Mouse (Mus musculus) megakaryocyte-erythroid progenitor cell, adult 5-6 weeks (primary cell): ENCODE results near the gene Mt3. TPM values are rescaled to one million over a fixed set of nuclear protein-coding genes. Genes with fewer than 3 reads are reported as not detected.

ENCODE experiments used
- ATAC-seq: replicated peaks from 2 replicates; pipeline ENCODE4 v1.8.0; 2016; ENCODE audit warnings: mild to moderate bottlenecking, inconsistent platforms; ENCODE audit not compliant: severe bottlenecking, poor library complexity, low FRiP score, low TSS enrichment
- total RNA-seq, 2 experiments: library from RNA; stranded (forward) in 1 of 2; stranded (reverse) in 1 of 2; fragments of 200-1000, 215-1000 nt in 1 of 2; fragments of >200 nt in 1 of 2; fragmentation: Nextera tagmentation in 1 of 2; gene quantifications; 2 replicates each; pipeline ENCODE4 v1.2.3; 2014 to 2017

Mt3 gene
- total RNA-seq, 2 experiments from 2014 or later: not detected

- no peak for ATAC-seq
These were observed 28.1 kb downstream of the Mt3 start for GRCm38 (mm10) chr8:94180561-94180908.

- no peak for ATAC-seq
These were observed 29.9 kb downstream of the Mt3 start for GRCm38 (mm10) chr8:94182055-94182929.

GRCm38 (mm10) chr8:94183117-94183516 is 30.7 kb downstream of the Mt3 start:
- peak; percentile 66 for ATAC-seq

- ATAC-seq: no peak
These were observed 32.0 kb downstream of the Mt3 start for GRCm38 (mm10) chr8:94184357-94184843.

- no peak for ATAC-seq
These were observed 33.4 kb downstream of the Mt3 start for GRCm38 (mm10) chr8:94185791-94186190.

- ATAC-seq: peak; percentile 51
These were observed 34.1 kb downstream of the Mt3 start for GRCm38 (mm10) chr8:94186542-94186941.

- no peak for ATAC-seq
These were observed 35.0 kb downstream of the Mt3 start for GRCm38 (mm10) chr8:94187290-94188002.

- no peak for ATAC-seq
These were observed 37.0 kb downstream of the Mt3 start for GRCm38 (mm10) chr8:94189275-94190031.

- peak; percentile 73 for ATAC-seq
These were observed 38.8 kb downstream of the Mt3 start for GRCm38 (mm10) chr8:94191101-94191691.

GRCm38 (mm10) chr8:94192926-94193325 is 40.5 kb downstream of the Mt3 start:
- no peak for ATAC-seq

GRCm38 (mm10) chr8:94194591-94195223 is 42.3 kb downstream of the Mt3 start:
- ATAC-seq: no peak

- ATAC-seq: peak; percentile 68
These were observed 46.9 kb downstream of the Mt3 start for GRCm38 (mm10) chr8:94199202-94199869.

Other genes starting within 250 kb of the Mt3 start
- 62.9 and 64.6 TPM in 2 replicates for gene Amfr, start 139.8 kb upstream of the Mt3 start, total RNA-seq (2014; fragmentation: Nextera tagmentation)
- gene Amfr, start 139.8 kb upstream of the Mt3 start, total RNA-seq (2017): 89.4 and 214 TPM in 2 replicates
- gene Nudt21, start 115.6 kb upstream of the Mt3 start, total RNA-seq (2014; fragmentation: Nextera tagmentation): 122 and 145 TPM in 2 replicates
- 68.2 and 81.4 TPM in 2 replicates for gene Nudt21, start 115.6 kb upstream of the Mt3 start, total RNA-seq (2017)
- 17.2 and 19.0 TPM in 2 replicates for gene Ogfod1, start 115.4 kb upstream of the Mt3 start, total RNA-seq (2014; fragmentation: Nextera tagmentation)
- 8.4 and 11.3 TPM in 2 replicates for gene Ogfod1, start 115.4 kb upstream of the Mt3 start, total RNA-seq (2017)
- gene Bbs2, start 53.7 kb upstream of the Mt3 start, total RNA-seq (2014; fragmentation: Nextera tagmentation): 5.3 and 11.9 TPM in 2 replicates
- gene Bbs2, start 53.7 kb upstream of the Mt3 start, total RNA-seq (2017): 2.0 and 15.9 TPM in 2 replicates
- not detected in 2 replicates for gene Mt4, start 15.4 kb upstream of the Mt3 start, total RNA-seq (2014; fragmentation: Nextera tagmentation)
- gene Mt4, start 15.4 kb upstream of the Mt3 start, total RNA-seq (2017): not detected in 2 replicates
- 352 and 428 TPM in 2 replicates for gene Mt2, start 20.1 kb downstream of the Mt3 start, total RNA-seq (2014; fragmentation: Nextera tagmentation)
- 400 TPM in 2 replicates for gene Mt2, start 20.1 kb downstream of the Mt3 start, total RNA-seq (2017)
- 524 and 583 TPM in 2 replicates for gene Mt1, start 26.5 kb downstream of the Mt3 start, total RNA-seq (2014; fragmentation: Nextera tagmentation)
- 648 and 717 TPM in 2 replicates for gene Mt1, start 26.5 kb downstream of the Mt3 start, total RNA-seq (2017)
- gene Nup93, start 62.0 kb downstream of the Mt3 start, total RNA-seq (2014; fragmentation: Nextera tagmentation): 66.6 and 86.4 TPM in 2 replicates
- 55.1 and 69.6 TPM in 2 replicates for gene Nup93, start 62.0 kb downstream of the Mt3 start, total RNA-seq (2017)
- 0.12 and 1.8 TPM in 2 replicates for gene Slc12a3, start 176.6 kb downstream of the Mt3 start, total RNA-seq (2014; fragmentation: Nextera tagmentation)
- not detected in 2 replicates for gene Slc12a3, start 176.6 kb downstream of the Mt3 start, total RNA-seq (2017)
- gene Herpud1, start 233.8 kb downstream of the Mt3 start, total RNA-seq (2014; fragmentation: Nextera tagmentation): 31.8 and 41.0 TPM in 2 replicates
- gene Herpud1, start 233.8 kb downstream of the Mt3 start, total RNA-seq (2017): 43.7 and 50.8 TPM in 2 replicates